Mouse (Mus musculus) embryonic facial prominence, embryonic 10.5 days (tissue): ENCODE measurements around the gene Fam129a. TPM values are rescaled to one million over a fixed set of nuclear protein-coding genes. Genes with fewer than 3 reads are reported as not detected.

ENCODE experiments used
- DNase-seq: peaks from one replicate; pipeline ENCODE4 v3.0.0-alpha.2; 2017; ENCODE audit warnings: low spot score
- H3K27ac ChIP-seq: fragments of 300-500 bp; sonication (generic); replicated peaks from 2 replicates; pipeline ENCODE4 v1.5.1; 2016; ENCODE audit warnings: mild to moderate bottlenecking
- H3K27me3 ChIP-seq: fragments of 300-500 bp; sonication (generic); replicated peaks from 2 replicates; pipeline ENCODE4 v1.6.1; 2016; ENCODE audit warnings: low read depth, mild to moderate bottlenecking; ENCODE audit not compliant: poor library complexity, severe bottlenecking
- H3K36me3 ChIP-seq: fragments of 300-500 bp; sonication (generic); replicated peaks from 2 replicates; pipeline ENCODE4 v1.6.1; 2016; ENCODE audit warnings: mild to moderate bottlenecking, moderate library complexity
- H3K4me1 ChIP-seq: fragments of 300-500 bp; sonication (generic); 2 replicates; pipeline ENCODE4 v1.6.1; 2016
- H3K4me3 ChIP-seq: fragments of 300-500 bp; sonication (generic); 2 replicates; pipeline ENCODE4 v1.5.1; 2016; ENCODE audit warnings: mild to moderate bottlenecking, moderate library complexity
- H3K9me3 ChIP-seq: fragments of 300-500 bp; sonication (generic); 2 replicates; pipeline ENCODE4 v1.6.1; 2016; ENCODE audit warnings: mild to moderate bottlenecking
- WGBS: fragments of 180-500 bp; shearing (Covaris S2); methylation state at CpG from one replicate; pipeline ENCODE4 v1.1.7; 2016; 5-methylcytosine and 5-hydroxymethylcytosine counted together
- polyA plus RNA-seq: library from polyadenylated mRNA; unstranded; fragments of >200 nt; fragmentation: Nextera tagmentation; extraction: Ambion mirVana; gene quantifications from 2 replicates; pipeline ENCODE4 v1.2.1, GENCODE M21; 2016

Gene Fam129a
- polyA plus RNA-seq, 1 experiment from 2014 or later, result 1.00 TPM

GRCm38 (mm10) chr1:151620730-151621129, 49.7 kb downstream of the Fam129a start:
- Histone ChIP-seq H3K9me3 (no peaks in the 10 kb centered on the region), H3K4me1 (peaks cover 13% of the 10 kb centered on the region), H3K27ac (no peak overlapping the region), H3K4me3 (no peak overlapping the region), H3K27me3 (no peaks in the 10 kb centered on the region), H3K36me3 (no peaks in the 10 kb centered on the region)
- DNase-seq, result no peak

- no peak for DNase-seq
- 86% methylated on average over 3 of the region's 3 CpGs for WGBS
- no peak overlapping the region for H3K27ac ChIP-seq
- H3K4me1 ChIP-seq, result 0 out of 2 replicates have a peak, but pooled peaks cover 3% of the 10 kb centered on the region
- H3K9me3 ChIP-seq, result no peaks in the 10 kb centered on the region
- H3K4me3 ChIP-seq, result no peak overlapping the region
- H3K27me3 ChIP-seq, result no peaks in the 10 kb centered on the region
- no peaks in the 10 kb centered on the region for H3K36me3 ChIP-seq
Observed at GRCm38 (mm10) chr1:151624442-151625226, 53.6 kb downstream of the Fam129a start.

DNA sequence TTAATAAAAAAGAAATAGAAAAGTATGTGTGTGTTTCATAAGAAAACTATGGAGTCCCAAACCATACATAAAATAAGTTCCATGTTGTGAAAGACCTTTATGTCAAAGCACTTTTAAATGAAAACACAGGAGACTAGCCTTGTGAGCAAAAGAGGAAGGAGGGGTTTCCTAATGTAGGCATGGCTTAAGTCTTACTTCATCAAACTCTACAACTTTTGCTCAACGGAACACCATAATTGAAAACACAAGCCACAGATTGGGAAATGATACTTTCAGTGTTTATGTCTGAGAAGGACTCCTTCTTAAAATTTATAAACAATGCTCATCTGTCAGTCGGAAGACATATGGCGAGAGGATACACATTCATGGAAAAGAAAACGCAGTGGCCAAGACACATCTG, 54.3 kb downstream of the Fam129a start:
- no peak for DNase-seq
- 75% methylated on average over 4 of the region's 4 CpGs for WGBS

GRCm38 (mm10) chr1:151625690-151626089, 54.7 kb downstream of the Fam129a start:
- Histone ChIP-seq H3K27ac (no peak overlapping the region), H3K9me3 (no peaks in the 10 kb centered on the region), H3K27me3 (no peaks in the 10 kb centered on the region), H3K4me3 (no peak overlapping the region), H3K4me1 (0 out of 2 replicates have a peak, but pooled peaks cover 7% of the 10 kb centered on the region), H3K36me3 (no peaks in the 10 kb centered on the region)
- WGBS, result 82% methylated on average over 2 of the region's 2 CpGs
- no peak for DNase-seq

More for the DNA sequence above, 54.3 kb downstream of the Fam129a start:
- Histone ChIP-seq H3K4me3 (no peak overlapping the region), H3K9me3 (no peaks in the 10 kb centered on the region), H3K27me3 (no peaks in the 10 kb centered on the region), H3K4me1 (0 out of 2 replicates have a peak, but pooled peaks cover 7% of the 10 kb centered on the region), H3K27ac (no peak overlapping the region), H3K36me3 (no peaks in the 10 kb centered on the region)

DNA sequence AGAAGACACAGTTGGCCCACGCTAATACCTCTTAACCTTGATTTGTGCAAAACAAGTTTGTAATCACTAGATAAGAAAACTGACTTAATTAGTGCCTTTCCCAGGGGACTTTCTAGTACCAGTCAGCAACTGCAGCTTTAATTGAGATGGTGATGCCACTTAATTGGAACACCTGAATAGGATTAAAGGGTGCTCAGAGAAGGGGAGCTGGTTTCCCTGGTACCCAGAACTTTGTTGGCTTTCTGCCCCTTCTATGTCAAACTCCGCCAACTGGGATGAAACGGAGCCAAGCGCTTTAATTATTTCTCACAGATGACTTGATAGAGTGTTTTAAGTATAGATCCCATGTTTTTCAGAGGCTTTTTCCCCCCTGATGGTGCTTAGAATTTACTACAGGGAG, 55.6 kb downstream of the Fam129a start:
- 80% methylated on average over 4 of the region's 4 CpGs for WGBS
- Histone ChIP-seq H3K4me1 (0 out of 2 replicates have a peak, but pooled peaks cover 7% of the 10 kb centered on the region), H3K27ac (no peak overlapping the region), H3K36me3 (no peaks in the 10 kb centered on the region), H3K9me3 (no peaks in the 10 kb centered on the region), H3K4me3 (no peak overlapping the region), H3K27me3 (no peaks in the 10 kb centered on the region)
- DNase-seq, result no peak

DNA sequence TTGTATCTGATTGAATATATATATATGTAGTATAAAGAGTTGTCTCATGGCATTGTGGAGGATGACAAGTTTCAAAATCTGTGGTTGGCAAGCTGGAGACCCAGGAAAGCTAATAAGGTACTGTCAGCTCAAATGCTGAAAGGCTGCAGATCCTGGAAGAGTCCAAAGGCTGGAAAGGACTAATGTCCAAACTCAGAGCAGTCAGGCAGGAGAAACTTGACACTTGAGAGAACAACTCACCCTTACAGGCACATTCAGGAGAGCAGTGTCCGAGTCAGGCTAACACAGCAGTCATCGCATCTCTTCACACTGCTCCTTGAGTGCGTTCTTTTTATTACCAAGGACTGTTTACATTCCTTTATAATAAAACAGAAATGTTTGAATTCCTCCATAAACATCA, 56.2 kb downstream of the Fam129a start:
- WGBS, result 70% methylated on average over 3 of the region's 3 CpGs
- Histone ChIP-seq H3K36me3 (no peaks in the 10 kb centered on the region), H3K9me3 (no peaks in the 10 kb centered on the region), H3K4me3 (no peak overlapping the region), H3K27ac (no peak overlapping the region), H3K27me3 (no peaks in the 10 kb centered on the region), H3K4me1 (0 out of 2 replicates have a peak, but pooled peaks cover 7% of the 10 kb centered on the region)
- no peak for DNase-seq

DNA sequence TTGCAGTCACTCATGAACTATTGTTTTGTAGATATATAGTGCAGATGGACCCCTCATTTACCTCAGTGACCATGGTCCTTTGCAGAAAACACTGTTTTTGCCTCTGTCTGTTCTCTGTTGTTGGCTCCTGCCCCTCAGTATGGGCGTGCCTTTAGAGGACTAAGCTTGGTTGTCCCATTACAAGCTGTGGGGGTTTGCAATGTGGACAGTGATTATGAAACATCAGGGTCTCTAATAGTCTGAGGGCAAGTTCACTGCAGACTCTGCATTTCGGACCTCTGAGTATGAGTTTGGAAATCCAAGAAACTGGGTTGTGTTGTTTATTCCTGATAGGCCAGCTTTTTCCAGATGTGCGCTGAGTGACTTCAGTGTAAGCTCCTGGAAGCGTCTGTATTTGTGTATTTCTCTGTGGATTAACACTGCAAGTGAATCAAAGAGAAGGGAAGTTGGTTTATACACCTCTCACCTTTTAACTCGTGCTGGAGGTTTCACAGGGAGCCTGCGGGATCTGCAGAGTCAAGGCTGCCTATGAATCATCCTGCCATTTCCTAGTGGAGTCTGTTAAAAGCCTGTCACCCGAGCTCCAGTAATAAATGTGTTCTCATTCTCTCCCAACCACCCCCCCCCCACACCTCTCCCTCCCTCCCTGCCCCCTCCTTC, 58.7 kb downstream of the Fam129a start:
- no peak for DNase-seq
- Histone ChIP-seq H3K27me3 (no peaks in the 10 kb centered on the region), H3K27ac (no peak overlapping the region), H3K4me3 (no peak overlapping the region), H3K9me3 (no peaks in the 10 kb centered on the region), H3K4me1 (0 out of 2 replicates have a peak, but pooled peaks cover 7% of the 10 kb centered on the region), H3K36me3 (no peaks in the 10 kb centered on the region)
- 63% methylated on average over 7 of the region's 7 CpGs for WGBS

GRCm38 (mm10) chr1:151630251-151630628, 59.3 kb downstream of the Fam129a start:
- no peak for DNase-seq
- Histone ChIP-seq H3K4me1 (0 out of 2 replicates have a peak, but pooled peaks cover 5% of the 10 kb centered on the region), H3K9me3 (no peaks in the 10 kb centered on the region), H3K4me3 (no peak overlapping the region), H3K27me3 (no peaks in the 10 kb centered on the region), H3K27ac (no peak overlapping the region), H3K36me3 (no peaks in the 10 kb centered on the region)
- 91% methylated on average over 2 of the region's 2 CpGs for WGBS

DNA sequence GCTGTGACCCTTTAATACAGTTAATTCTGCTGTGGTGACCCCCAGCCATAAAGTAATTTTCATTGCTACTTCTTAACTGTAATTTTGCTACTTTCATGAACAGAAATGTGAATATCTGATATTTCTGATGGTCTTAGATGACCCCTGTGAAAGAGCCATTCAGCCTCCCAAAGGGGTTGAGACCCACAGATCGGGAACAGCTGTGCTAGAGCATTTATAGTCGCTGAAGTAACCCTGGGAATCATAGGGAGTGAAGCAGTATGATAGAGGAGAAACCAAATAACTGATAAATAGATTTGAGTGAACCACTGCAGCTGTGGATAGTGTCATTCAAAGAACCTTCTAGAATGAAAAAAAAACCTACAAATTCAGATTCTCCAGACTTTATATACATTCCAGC, 60.1 kb downstream of the Fam129a start:
- 55% methylated on average over 2 of the region's 2 CpGs for WGBS
- Histone ChIP-seq H3K27ac (no peak overlapping the region), H3K27me3 (no peaks in the 10 kb centered on the region), H3K4me1 (0 out of 2 replicates have a peak, but pooled peaks cover 5% of the 10 kb centered on the region), H3K4me3 (no peak overlapping the region), H3K9me3 (no peaks in the 10 kb centered on the region), H3K36me3 (no peaks in the 10 kb centered on the region)
- no peak for DNase-seq

GRCm38 (mm10) chr1:151631703-151632294, 60.8 kb downstream of the Fam129a start:
- 74% methylated on average over 11 of the region's 11 CpGs for WGBS
- Histone ChIP-seq H3K4me1 (0 out of 2 replicates have a peak, but pooled peaks cover 5% of the 10 kb centered on the region), H3K4me3 (no peak overlapping the region), H3K9me3 (no peaks in the 10 kb centered on the region), H3K36me3 (no peaks in the 10 kb centered on the region), H3K27me3 (no peaks in the 10 kb centered on the region), H3K27ac (no peak overlapping the region)
- DNase-seq, result no peak

DNA sequence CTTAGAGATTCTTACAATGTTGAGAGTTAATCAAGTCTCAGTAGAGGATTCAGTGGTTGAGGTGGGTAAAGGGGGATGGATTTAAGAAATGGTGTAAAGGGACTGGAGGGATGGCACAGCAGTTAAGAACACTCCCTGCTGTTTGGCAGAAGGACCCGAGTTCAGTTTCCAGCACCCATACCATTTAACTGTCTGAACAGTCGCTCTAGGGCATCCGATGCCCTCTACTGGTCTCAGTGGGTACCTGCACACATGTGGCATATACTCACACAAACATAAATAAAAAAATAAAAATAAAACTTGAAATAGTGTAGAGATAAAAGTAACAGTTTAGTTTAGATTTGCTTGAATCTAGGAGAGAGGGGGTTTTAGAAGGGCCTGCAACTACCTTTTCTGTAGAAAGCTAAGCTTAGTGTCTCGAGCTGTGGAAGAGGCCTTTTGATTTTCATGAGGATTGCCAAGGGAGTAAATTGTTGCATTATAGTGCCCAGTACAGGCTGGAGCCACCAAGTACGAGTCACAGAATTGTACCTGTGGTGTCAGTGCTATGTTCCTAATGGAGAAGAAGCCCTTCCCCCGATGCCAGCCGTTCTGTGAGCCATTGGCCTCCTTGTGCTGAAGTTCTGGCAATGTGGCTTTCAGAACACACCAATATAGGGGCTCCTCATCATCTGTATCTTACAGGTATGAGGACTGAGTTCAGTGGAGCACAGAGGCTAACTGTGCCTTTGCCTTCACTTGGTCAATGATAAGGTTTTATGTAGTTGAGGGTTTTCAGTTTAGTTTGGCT, 61.8 kb downstream of the Fam129a start:
- H3K36me3 ChIP-seq, result no peaks in the 10 kb centered on the region
- H3K27me3 ChIP-seq, result no peaks in the 10 kb centered on the region
- no peak overlapping the region for H3K4me3 ChIP-seq
- no peak for DNase-seq
- no peaks in the 10 kb centered on the region for H3K9me3 ChIP-seq
- 0 out of 2 replicates have a peak, but pooled peaks cover 5% of the 10 kb centered on the region for H3K4me1 ChIP-seq
- 93% methylated on average over 7 of the region's 7 CpGs for WGBS
- no peak overlapping the region for H3K27ac ChIP-seq

- H3K4me3 ChIP-seq, result no peak overlapping the region
- H3K36me3 ChIP-seq, result no peaks in the 10 kb centered on the region
- WGBS, result 87% methylated on average over 3 of the region's 3 CpGs
- DNase-seq, result no peak
- 0 out of 2 replicates have a peak, but pooled peaks cover 4% of the 10 kb centered on the region for H3K9me3 ChIP-seq
- H3K27me3 ChIP-seq, result no peaks in the 10 kb centered on the region
- no peak overlapping the region for H3K27ac ChIP-seq
- no peaks in the 10 kb centered on the region for H3K4me1 ChIP-seq
Observed at GRCm38 (mm10) chr1:151636637-151637036, 65.7 kb downstream of the Fam129a start.
